Mouse (Mus musculus) kidney, postnatal 25 days (tissue): ENCODE measurements around the gene Kcnd3.

Experiments
- DNase-seq, 2 experiments: peaks; one replicate each; pipeline ENCODE4 v3.0.0; 2021; ENCODE audit warnings: mixed read lengths in 2 of 2

The Kcnd3 gene

GRCm38 (mm10) chr3:105528860-105529259 is 76.7 kb downstream of the Kcnd3 start:
- no peak for DNase-seq

DNA sequence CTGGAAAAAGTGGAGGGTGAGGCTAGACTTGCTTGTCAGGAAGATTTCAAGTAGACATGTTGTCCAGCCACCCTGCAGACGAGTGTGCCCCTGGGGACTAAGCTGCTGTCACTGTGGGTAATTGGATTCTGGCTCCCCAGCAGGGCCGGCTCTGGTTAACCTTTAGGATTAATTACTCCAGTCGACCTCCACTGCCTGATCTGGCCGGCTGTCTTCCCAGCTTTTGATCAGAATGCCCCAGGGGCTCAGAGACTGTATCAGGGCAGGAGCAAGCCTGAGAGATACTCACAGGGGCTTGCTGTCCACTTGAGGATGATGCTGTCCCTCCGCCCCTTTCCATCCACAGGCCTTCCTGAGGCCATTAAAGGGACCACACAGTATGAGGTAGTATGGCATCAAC is 77.6 kb downstream of the Kcnd3 start:
- no peak for DNase-seq

GRCm38 (mm10) chr3:105530363-105531130 is 78.4 kb downstream of the Kcnd3 start:
- DNase-seq, result no peak

DNA sequence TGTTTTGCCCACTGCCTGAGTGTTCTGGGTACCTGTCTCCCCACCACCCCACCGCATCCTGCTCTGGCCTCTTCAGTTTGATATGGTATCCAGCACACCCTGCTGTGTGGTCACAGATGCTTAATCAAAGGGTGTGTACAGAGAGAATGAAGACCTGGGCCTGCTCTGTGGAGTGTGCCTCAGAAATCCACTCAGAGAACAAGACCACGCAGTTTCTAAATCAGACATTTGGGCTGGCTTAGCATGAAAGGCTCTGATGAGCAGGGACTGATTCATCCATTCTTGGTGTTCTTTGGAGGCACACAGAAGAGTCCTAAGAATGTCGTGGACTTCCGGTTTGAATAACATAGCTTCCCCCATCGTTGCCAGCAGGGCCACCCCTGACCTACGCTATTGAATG is 86.3 kb downstream of the Kcnd3 start:
- DNase-seq, result no peak

DNA sequence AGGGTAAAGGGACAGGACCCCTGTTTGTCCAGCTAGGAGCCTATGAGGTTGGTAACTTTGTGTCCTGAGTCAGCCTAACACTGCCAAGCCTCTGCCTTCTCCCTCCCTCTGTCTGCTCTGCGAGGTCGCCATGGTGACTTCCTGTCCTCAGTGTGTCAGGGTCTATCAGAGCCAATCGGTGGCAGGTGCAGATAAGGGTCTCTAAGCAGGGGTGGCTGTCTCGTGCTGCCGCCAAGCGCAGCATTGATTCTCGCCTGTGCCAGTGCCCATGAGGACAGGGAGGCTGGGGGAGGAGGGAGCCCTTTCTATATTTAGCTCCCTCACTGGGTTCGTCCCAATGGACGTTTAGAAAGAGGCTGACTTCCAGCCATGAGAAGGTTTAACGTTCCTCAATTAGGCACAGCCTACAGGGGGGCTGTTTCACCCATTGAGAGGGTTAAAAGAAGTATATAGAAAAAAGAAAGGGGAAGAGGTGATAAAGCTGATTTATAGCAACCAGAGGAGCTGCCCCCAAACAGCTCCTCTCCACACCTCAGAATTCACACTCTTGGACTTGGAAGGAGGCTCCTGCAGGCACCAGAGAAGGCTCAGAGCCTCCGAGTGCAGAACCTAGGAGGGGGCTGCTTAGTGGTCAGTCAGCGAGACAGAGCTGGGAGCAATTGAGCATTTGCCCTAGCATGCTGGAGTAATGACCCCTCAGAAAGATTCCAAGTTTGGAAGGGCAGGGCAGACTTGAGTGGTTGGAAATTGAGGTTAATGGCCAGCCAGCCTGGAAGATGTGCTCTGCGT is 86.9 kb downstream of the Kcnd3 start:
- no peak for DNase-seq

GRCm38 (mm10) chr3:105542741-105543140 is 90.6 kb downstream of the Kcnd3 start:
- no peak for DNase-seq

GRCm38 (mm10) chr3:105544106-105544505 is 92.0 kb downstream of the Kcnd3 start:
- DNase-seq, result no peak

DNA sequence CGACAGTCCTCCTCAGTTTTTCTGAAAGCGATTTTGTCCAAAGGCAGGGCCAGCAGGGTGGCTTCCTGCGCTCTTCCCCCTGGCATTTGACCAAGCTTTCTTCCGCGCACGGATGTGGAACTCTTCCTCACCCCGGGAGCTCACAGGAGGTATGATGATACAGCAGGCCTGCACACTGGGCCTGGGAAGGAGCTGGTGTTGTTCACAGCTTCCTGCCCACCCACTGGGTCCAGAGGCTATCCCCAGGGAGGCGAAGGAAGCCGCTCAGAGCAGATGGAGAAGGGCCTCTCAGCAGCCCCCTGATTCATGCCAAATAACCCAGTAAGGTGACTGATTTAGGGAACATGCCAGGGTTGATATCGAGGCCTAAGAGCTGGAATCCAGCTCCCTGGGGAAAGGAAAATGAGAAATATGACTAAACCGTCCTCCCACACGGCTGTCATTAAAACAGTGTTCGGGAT is 94.5 kb downstream of the Kcnd3 start:
- peak; percentile 25 to 42 for DNase-seq

DNA sequence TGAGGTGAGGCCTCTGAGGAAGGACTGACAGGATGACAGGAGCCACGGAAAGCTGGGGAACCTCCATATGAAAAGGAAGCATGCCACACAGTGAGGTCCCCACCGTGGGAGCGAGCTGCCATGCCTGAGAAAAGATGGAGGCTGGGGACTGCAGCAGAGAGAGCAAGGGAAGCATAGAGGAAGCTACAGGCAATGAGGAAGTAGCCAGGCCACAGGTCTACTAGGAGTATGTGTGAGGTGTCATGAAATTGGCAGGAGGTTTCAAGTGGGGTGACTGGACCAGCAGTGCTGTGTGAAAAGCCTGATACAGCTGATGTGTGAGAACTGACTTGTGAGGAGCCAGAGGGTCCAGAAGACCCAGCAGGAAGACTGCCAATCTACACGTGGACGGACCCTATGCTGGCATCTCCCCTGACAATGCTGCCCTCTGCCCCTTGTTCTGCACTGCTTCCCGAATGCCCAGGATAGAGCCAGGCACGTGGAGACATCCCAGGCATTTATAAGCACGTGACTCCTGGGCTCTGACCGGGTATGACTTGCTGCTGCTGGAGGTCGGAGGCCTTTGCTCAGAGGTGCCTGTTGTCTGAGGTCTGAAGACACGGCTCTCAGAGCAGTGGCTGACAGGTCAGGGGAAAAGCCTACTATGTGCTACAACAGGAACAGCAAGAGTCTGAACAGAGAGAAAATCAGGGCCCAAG is 96.1 kb downstream of the Kcnd3 start:
- DNase-seq, result peak; percentile 43 to 65

GRCm38 (mm10) chr3:105559456-105559855 is 107.3 kb downstream of the Kcnd3 start:
- DNase-seq, result no peak

DNA sequence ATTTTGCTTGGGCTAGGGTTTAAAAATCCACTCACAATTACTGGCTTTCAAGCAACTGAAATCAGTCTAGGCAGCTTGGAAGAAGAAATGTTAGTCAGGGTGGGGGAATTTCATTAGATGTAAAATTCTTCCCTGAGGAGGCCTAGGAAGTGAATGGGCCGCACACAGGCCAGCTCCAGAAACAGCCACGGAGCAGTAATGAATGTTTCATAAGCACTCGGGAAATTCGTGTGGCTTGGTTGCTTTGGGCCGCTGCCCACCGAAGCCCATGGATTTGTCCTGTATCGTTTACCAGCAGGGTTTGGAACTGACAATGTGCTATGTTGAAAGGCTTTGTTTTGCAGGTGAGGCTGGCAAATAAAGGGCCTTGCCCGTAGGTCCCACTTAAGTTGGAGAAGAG is 114.8 kb downstream of the Kcnd3 start:
- DNase-seq, result no peak

DNA sequence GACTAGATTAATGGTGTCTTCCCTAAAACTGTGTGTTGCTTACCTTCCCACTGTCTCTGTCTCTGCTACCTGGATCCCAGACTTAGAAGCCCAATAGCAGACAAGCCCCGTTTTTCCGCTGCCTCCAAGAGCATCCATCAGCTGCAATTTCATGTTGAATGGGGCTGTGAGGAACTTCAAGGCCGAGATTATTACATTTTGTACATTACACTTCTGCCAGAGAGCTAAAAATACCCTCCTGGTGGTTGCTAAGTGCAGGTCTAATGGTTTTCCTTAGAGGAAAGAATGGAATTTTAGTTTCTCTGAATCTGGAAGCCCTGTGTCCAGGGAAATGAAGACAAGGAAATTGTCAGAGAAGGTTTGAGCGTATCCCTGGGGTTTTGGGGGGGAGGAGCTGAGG is 115.3 kb downstream of the Kcnd3 start:
- DNase-seq, result no peak

GRCm38 (mm10) chr3:105568403-105568802 is 116.3 kb downstream of the Kcnd3 start:
- DNase-seq, result no peak

DNA sequence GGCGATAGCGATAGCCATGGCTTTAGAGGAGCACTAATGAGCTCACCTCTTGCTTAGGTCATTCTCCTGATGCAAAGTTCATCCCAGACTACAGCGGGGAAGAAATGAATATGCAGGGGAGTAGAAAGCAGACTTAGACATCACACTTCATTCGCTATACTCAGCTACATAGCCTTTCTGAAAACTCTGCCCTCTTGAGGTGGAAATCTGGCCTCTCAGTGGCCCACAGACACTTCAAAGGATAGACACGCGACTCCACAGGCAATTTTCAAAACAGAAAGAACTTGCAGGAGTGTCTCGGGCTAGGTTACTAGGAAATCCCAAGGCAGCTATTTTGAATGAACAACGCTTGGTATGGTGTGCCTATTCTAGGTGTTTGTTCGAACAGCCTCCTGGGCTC is 116.7 kb downstream of the Kcnd3 start:
- DNase-seq, result no peak

DNA sequence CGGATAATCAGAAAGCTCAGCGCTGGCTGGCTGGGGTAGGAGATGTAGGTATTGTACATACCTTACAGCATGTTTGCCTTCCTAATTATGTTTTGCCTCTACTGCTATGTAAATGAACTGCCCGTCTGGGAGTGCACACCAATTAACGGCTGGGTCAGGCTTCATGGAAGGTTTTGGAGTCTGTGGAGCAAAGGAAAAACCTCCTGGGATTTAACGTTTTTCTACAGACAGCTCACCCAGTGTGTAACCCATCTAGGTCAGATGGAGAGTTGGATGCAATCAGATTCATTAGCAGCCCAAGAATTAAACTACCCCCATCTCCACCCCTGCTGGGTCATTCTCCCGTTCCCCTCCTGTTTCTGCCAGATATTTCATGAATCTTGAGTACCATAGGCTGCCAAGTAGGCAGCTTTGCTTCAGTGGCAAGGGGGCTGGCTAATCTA is 117.2 kb downstream of the Kcnd3 start:
- DNase-seq, result no peak

DNA sequence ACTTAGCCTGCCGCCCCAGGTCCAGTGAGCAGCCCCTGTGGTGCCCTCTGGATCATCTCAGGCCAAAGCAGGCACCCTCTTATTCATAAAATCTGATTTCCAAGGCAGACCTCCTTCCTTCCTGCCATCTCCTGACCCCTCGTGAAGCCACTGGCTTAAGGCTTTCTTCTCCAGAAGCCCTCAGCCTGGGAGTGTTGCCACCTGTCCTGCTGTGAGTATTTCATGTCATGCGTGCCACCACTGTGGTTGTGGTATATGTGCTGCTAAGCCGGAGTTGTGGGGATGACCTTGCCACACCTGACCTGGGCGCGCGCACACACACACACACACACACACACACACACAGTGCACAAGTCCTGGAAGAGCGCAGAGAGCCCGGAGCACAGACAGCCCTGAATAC is 117.8 kb downstream of the Kcnd3 start:
- DNase-seq, result no peak

DNA sequence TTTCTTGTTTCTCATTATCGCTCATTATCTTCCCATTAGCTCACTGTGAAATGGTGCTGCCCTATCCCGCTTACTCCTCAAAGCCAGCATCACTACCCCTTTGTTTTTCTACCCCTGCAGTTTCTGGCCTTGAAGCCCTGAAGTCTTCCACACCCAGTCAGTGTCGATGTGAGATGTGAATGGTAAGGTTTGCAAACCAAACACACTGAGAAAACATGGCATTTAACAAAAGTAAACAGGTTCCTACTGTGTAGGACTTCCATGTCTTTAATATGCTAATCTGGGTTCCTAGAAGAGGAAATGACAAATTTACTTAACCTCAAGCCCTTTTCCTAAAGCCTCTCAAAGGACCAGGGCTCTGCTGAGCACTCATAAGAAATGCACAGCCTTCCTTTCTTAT is 118.7 kb downstream of the Kcnd3 start:
- no peak for DNase-seq

- no peak for DNase-seq
These were observed 119.8 kb downstream of the Kcnd3 start for GRCm38 (mm10) chr3:105571944-105572343.

DNA sequence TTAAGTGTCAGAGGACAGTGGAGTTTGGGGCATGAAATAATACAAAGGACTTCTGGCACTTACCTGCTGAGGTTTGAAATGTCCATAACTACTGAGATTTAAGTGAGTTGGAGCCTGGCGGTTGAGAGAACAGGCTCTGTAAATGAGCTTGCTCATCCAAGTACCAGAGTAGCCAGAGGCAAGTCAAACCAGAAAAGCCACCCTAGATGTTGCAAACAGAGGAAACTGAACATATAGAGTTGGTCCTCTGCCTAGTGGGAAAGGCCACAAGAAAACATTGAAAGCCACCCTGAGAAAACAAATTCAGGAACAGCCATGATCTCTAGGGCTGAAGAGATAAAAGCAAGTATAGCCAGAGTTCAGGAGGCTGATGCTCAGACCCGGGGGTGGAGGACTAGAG is 121.0 kb downstream of the Kcnd3 start:
- DNase-seq, result no peak

DNA sequence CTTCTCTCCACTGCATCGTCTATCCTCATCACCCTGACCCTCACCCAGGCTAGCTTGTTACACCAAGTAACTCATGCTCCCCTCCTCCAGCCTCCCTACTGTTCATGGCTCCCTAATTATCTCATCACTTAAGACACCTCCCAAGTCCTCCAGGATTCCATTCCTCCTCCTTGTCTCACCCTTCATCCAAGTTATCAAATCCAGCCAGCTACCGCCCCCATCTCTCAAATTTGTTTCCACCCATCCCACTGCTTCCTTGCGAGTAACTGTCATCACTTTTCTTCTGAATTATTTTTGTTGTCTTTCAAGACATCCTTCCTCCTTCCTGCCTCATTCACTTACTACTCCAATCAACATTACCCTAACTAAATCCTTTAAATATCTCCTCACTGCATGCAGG is 126.2 kb downstream of the Kcnd3 start:
- DNase-seq, result no peak

GRCm38 (mm10) chr3:105581119-105581518 is 129.0 kb downstream of the Kcnd3 start:
- no peak for DNase-seq

GRCm38 (mm10) chr3:105585734-105586159 is 133.6 kb downstream of the Kcnd3 start:
- no peak for DNase-seq

DNA sequence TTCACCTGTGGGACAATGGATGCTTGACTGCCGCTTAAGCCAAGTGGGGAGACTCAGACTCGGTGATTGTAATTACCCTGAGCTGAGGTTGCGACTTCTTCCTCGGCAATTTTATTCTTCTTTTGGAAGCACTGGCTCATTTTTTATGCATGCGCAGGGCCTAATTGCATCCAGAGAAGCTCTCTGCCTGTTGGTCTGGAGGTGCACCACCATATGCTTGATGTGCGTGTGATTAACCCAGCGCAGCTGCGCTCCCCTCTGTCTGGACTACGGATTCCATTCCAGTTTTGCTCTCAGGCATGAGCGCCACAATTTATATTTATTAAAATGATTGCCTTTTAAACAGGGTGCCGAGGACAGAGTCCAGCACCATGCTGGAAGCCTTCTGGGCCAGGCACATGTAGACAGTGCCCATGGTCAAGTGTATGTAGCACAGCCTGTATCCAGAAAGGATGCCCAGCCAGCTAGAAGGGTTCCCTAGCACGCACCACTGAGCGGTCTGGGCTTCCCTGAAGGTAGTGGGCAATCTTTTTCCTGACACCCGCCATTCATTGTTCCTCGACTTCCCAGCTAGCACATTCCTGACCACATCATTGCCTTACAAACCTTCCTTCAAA is 138.0 kb downstream of the Kcnd3 start:
- no peak for DNase-seq
